Mouse (Mus musculus) cerebellum, adult 2 months (tissue): ENCODE data around the gene Itprip.

Source experiments
- CTCF ChIP-seq: fragments of 200-500 bp; IDR thresholded peaks from 2 replicates; pipeline ENCODE4 v1.5.1; 2011; ENCODE audit warnings: low read depth, mild to moderate bottlenecking, control low read depth, low read length, moderate library complexity, borderline replicate concordance; ENCODE audit not compliant: insufficient read depth
- POLR2A ChIP-seq: fragments of 200-500 bp; IDR thresholded peaks from 2 replicates; pipeline ENCODE4 v1.6.1; 2011; ENCODE audit warnings: low read length, control low read depth, borderline replicate concordance; ENCODE audit not compliant: insufficient read depth

GRCm38 (mm10) chr19:47871515-47871914, 47.6 kb downstream of the Itprip start:
- TF ChIP-seq CTCF: no peak
- TF ChIP-seq POLR2A: no peak
